Mouse (Mus musculus): ENCODE measurements around the gene Rack1. TPM values are rescaled to one million over a fixed set of nuclear protein-coding genes. Genes with fewer than 3 reads are reported as not detected.
A peak's percentile ranks its signal among the peaks of the same experiment; 100 is the strongest.
"Not testable (repeated sequence)": the region's sequence is repeated elsewhere in the genome, so short reads cannot be mapped to it uniquely, and the experiment has no call there.

The Rack1 gene
- polyA plus RNA-seq, 1 experiment, result not detected

DNA sequence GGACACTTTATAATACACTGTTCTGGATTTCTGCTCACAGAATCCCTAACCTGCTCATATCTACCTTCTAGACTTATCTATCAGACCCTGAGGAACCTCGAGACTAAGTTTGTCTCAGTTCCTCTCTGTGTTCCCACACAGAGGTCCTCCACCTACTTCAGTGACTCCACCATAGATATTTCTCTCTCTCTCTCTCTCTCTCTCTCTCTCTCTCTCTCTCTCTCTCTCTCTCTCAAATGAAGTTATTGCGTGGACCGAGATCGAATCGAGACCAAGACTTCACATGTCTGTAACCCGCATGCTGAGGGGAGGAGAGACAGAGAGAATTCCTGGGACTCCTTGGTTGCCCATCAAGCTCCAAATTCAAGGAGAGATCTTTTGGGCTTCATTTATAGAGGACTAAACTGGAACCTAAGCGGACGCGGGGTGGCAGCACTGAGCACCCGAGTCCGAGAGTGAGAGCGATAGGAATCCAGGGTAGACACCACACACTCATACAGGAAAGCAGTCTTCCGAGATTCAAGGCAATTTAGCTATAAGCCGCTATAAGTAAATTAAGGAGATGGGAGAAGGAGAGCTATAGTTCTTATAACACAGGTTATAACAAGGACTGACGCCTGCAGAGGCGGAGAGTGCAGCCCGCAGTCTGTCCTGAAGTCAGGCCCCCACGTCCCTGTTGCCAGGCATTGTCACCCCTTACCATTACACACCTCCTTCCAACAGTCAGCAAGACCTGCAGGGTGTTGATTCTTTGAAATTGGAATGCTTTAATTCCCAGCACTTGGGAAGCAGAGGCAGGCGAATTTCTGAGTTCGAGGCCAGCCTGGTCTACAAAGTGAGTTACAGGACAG, 9.9 kb upstream of the Rack1 start:
- TF ChIP-seq CTCF (IDR thresholded peaks at IDR 0.05; ENCODE audit: insufficient read depth, low read depth, low read length) (peak; percentile 74), POLR2A (IDR thresholded peaks at IDR 0.05; ENCODE audit: insufficient read depth, low read depth, low read length) (no peak)
- WGBS, result 17% methylated on average over 20 of the region's 20 CpGs
- no peak overlapping the region for H3K4me3 ChIP-seq (ENCODE audit: insufficient read depth, low read depth, low read length)
- H3K27ac ChIP-seq (ENCODE audit: insufficient read depth, low read depth, low read length), result no peak overlapping the region
- 0 out of 2 replicates have a peak, but pooled peaks cover 3% of the 10 kb centered on the region for H3K4me1 ChIP-seq (ENCODE audit: control insufficient read depth, insufficient read depth, low read length)

DNA sequence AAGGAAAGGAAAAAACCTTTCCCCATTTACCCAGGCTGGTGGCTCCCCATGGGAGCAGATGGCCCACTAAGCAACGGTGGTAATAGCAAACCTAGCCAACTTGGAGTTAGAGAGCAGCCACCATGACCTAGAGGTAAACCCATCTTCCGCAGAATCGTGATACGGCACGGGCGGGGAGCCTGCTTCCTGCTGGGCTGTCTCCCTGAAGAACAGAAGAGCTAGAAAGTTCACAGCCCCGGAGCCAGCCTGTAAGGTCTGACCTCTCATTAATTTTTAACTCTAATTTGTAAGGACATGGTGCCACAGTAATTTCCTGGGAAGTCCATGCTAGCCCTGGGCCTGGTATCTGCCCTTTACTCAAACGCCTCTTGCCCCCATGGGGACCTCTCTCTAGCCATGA, 9.2 kb upstream of the Rack1 start:
- WGBS, result 80% methylated on average over 8 of the region's 8 CpGs
- H3K27ac ChIP-seq (ENCODE audit: insufficient read depth, low read depth, low read length), result no peak overlapping the region
- H3K4me3 ChIP-seq (ENCODE audit: insufficient read depth, low read depth, low read length), result no peak overlapping the region
- no peak for TF ChIP-seq POLR2A (IDR thresholded peaks at IDR 0.05; ENCODE audit: insufficient read depth, low read depth, low read length)
- no peak for TF ChIP-seq CTCF (IDR thresholded peaks at IDR 0.05; ENCODE audit: insufficient read depth, low read depth, low read length)
- H3K4me1 ChIP-seq (ENCODE audit: control insufficient read depth, insufficient read depth, low read length), result 0 out of 2 replicates have a peak, but pooled peaks cover 3% of the 10 kb centered on the region

DNA sequence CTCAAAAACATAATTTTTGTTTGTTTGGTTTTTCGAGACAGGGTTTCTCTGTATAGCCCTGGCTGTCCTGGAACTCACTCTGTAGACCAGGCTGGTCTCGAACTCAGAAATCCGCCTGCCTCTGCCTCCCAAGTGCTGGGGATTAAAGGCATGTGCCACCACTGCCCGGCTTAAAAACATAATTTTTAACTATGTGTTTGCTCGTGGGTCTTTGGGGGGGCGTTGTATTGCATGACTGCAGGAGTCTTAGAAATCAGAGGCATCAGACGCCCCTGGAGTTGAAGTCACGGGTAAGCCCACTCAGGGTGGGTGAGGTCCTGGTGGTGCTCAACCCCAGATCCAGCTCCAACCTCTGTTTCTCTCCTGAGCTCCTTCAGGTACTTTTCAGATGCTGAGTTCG, 8.2 kb upstream of the Rack1 start:
- not testable (repeated sequence) for H3K4me3 ChIP-seq (ENCODE audit: insufficient read depth, low read depth, low read length); H3K4me1 ChIP-seq (ENCODE audit: control insufficient read depth, insufficient read depth, low read length); H3K27ac ChIP-seq (ENCODE audit: insufficient read depth, low read depth, low read length)
- 88% methylated on average over 9 of the region's 9 CpGs for WGBS

DNA sequence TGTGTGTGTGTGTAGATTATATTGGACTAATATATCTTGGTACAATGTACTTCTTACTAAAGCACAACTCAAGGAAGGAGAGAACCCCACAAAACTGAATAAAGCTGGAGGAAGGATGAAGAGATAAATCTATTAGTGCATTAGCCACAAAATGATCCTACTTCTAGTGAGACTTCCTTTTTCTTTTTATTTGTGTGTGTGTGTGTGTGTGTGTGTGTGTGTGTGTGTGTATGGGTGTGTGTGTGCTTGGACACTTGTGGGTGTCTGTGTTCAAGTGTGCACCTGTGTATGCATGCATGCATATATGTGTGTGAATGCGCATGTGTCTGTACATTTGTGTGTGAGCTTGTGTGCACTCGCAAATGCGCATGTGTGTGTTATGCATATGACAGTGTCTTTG, 6.9 kb upstream of the Rack1 start:
- no peak overlapping the region for H3K4me3 ChIP-seq (ENCODE audit: insufficient read depth, low read depth, low read length)
- WGBS, result 98% methylated on average over 3 of the region's 3 CpGs

DNA sequence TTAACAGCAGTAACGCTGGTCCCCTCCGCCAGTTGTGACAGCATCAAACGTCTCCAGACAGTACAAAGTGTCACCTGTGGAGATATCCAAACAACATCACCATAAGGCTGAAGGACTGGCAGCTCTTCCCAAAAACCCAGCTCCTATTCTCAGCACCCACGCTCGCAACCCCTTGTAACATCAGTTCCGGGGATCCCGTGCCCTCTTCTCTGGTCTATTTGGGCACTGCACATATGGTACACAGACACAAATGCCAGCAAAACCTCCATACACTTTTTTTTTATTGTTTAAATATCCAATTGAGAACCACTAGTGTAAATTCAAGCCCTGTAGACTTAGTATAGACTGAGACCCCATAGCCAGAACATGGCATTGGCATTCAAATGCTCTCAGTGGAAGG, 4.9 kb upstream of the Rack1 start:
- no peak overlapping the region for H3K27ac ChIP-seq (ENCODE audit: insufficient read depth, low read depth, low read length)
- 93% methylated on average over 7 of the region's 7 CpGs for WGBS
- TF ChIP-seq POLR2A (IDR thresholded peaks at IDR 0.05; ENCODE audit: insufficient read depth, low read depth, low read length) (no peak), CTCF (IDR thresholded peaks at IDR 0.05; ENCODE audit: insufficient read depth, low read depth, low read length) (no peak)
- H3K4me1 ChIP-seq (ENCODE audit: control insufficient read depth, insufficient read depth, low read length), result no peaks in the 10 kb centered on the region; the same call in 1 of the 2 replicates
- H3K4me3 ChIP-seq (ENCODE audit: insufficient read depth, low read depth, low read length), result no peak overlapping the region

More for the DNA sequence above, 6.9 kb upstream of the Rack1 start:
- TF ChIP-seq CTCF (IDR thresholded peaks at IDR 0.05; ENCODE audit: insufficient read depth, low read depth, low read length) (no peak), POLR2A (IDR thresholded peaks at IDR 0.05; ENCODE audit: insufficient read depth, low read depth, low read length) (no peak)
- H3K4me1 ChIP-seq (ENCODE audit: control insufficient read depth, insufficient read depth, low read length), result no peaks in the 10 kb centered on the region
- no peak overlapping the region for H3K27ac ChIP-seq (ENCODE audit: insufficient read depth, low read depth, low read length)

DNA sequence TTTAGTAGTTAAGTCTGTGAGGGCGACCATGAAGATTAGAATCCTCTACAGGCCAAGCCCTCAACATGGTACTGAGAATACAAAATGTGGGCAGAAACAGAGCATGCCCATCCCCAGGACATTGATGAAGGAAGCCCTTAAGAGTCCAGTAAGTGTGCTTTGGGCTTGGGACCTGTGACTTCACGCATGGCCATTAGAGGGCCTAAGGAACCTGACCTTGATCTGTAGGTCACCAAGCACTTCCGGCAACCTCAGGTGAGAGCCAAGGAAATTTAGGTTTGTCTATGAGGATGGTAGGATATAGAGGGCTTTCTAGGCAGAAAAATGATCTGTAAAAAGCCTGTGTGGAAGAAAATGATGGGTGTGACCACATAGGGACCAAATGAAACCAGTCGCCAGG, 3.8 kb upstream of the Rack1 start:
- no peak for TF ChIP-seq POLR2A (IDR thresholded peaks at IDR 0.05; ENCODE audit: insufficient read depth, low read depth, low read length)
- Histone ChIP-seq H3K4me3 (ENCODE audit: insufficient read depth, low read depth, low read length) (no peak overlapping the region), H3K27ac (ENCODE audit: insufficient read depth, low read depth, low read length) (no peak overlapping the region), H3K4me1 (ENCODE audit: control insufficient read depth, insufficient read depth, low read length) (no peaks in the 10 kb centered on the region; the same call in 1 of the 2 replicates)
- 88% methylated on average over 4 of the region's 4 CpGs for WGBS

DNA sequence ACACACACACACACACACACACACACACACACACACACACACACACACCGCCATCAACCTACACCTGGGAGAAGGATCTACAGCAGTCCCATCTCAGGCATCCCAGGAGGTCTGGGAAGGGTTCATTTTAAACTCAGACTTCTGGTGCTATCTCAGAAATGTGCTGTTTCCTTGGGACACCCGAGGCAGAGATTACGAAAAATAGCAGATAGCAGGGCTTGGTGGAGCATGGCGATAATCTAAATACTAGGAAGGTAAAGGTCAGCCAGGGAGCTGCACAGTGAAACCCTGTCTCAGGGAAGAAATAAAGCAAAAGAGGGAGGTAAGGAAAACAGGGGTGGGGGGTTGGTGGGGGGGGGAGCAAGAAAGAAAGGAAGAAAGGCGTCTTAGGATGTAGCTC, 2.8 kb upstream of the Rack1 start:
- H3K27ac ChIP-seq (ENCODE audit: insufficient read depth, low read depth, low read length), result no peak overlapping the region
- no peak overlapping the region for H3K4me3 ChIP-seq (ENCODE audit: insufficient read depth, low read depth, low read length)
- 87% methylated on average over 5 of the region's 5 CpGs for WGBS
- no peak for TF ChIP-seq POLR2A (IDR thresholded peaks at IDR 0.05; ENCODE audit: insufficient read depth, low read depth, low read length)
- TF ChIP-seq CTCF (IDR thresholded peaks at IDR 0.05; ENCODE audit: insufficient read depth, low read depth, low read length), result no peak
- peaks cover 6% of the 10 kb centered on the region; the same call in 1 of the 2 replicates for H3K4me1 ChIP-seq (ENCODE audit: control insufficient read depth, insufficient read depth, low read length)

DNA sequence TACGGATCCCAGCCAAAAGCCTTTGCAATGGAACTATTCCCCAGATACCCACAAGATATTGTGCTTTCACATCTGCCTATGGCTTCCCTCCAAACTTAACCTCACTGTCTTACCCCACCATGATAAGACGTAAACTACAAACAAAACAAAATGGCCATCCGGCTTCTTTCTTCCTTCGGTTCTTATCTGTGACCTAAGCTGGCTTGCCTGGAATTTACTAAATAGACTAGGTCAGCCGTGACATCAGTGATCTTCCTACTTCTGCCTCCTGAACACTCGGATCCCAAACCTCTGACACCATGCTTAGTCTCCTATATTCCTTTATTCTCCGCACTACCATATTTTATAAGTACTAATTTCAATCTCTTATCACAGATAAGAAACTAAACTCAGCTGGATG, 1.8 kb upstream of the Rack1 start:
- no peak for TF ChIP-seq POLR2A (IDR thresholded peaks at IDR 0.05; ENCODE audit: insufficient read depth, low read depth, low read length)
- TF ChIP-seq CTCF (IDR thresholded peaks at IDR 0.05; ENCODE audit: insufficient read depth, low read depth, low read length), result no peak
- Histone ChIP-seq H3K4me3 (ENCODE audit: insufficient read depth, low read depth, low read length) (no peak overlapping the region), H3K27ac (ENCODE audit: insufficient read depth, low read depth, low read length) (no peak overlapping the region), H3K4me1 (ENCODE audit: control insufficient read depth, insufficient read depth, low read length) (peaks cover 7% of the 10 kb centered on the region; the same call in 1 of the 2 replicates)
- WGBS, result 89% methylated on average over 7 of the region's 7 CpGs

DNA sequence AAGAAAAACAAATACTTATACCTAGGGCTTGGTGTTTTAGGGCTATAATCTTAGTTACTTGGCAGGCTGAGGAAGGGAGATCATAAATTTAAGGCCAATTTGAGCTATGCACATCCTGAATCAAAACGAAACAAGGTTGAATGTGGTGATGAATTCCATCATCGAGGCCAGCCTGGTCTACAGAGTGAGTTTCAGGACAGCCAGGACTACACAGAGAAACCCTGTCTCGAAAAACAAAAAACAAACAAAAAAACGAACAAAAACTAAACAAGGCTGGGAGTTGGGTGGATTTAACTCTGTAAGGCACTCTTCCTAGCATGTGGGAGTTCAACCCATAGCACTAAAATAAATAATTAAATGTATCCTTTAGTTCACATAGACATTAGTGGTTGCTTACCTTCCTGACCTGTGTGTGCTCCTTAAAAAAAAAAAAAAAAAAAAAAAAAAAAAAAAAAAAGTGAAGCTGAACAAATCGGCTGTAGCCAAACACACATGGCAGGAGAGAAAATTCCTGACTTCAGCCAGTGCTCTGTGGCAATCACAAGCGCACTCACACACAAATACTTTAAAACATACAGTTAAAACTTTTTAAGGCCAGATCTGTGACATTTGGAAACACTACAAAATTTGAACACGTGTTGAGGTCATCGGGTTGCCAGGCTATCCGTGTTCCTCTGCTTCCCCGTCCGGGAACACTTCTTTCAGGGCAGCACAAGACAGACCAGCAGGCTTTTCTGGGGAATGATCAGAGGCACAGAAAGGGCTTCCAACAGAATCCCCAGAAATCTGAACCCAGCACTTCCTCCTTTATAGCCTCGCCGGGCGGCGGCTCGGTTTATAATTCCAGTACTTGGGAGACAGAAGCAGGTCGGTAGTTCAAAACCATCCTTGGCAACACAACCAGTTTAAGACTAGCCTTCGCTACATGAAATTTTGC, 880 bp upstream of the Rack1 start:
- WGBS, result 5% methylated on average over 18 of the region's 18 CpGs
- TF ChIP-seq CTCF (IDR thresholded peaks at IDR 0.05; ENCODE audit: insufficient read depth, low read depth, low read length), result no peak
- no peak for TF ChIP-seq POLR2A (IDR thresholded peaks at IDR 0.05; ENCODE audit: insufficient read depth, low read depth, low read length)
- Histone ChIP-seq H3K27ac (ENCODE audit: insufficient read depth, low read depth, low read length) (peak overlapping the region; percentile 2; the same call in 1 of the 2 replicates), H3K4me3 (ENCODE audit: insufficient read depth, low read depth, low read length) (peak overlapping the region; percentile 61), H3K4me1 (ENCODE audit: control insufficient read depth, insufficient read depth, low read length) (peaks cover 7% of the 10 kb centered on the region; the same call in 1 of the 2 replicates)
